Mouse (Mus musculus): ENCODE data around the gene Actr3.
"Not testable (repeated sequence)": the region's sequence is repeated elsewhere in the genome, so short reads cannot be mapped to it uniquely, and the experiment has no call there.

The Actr3 gene

DNA sequence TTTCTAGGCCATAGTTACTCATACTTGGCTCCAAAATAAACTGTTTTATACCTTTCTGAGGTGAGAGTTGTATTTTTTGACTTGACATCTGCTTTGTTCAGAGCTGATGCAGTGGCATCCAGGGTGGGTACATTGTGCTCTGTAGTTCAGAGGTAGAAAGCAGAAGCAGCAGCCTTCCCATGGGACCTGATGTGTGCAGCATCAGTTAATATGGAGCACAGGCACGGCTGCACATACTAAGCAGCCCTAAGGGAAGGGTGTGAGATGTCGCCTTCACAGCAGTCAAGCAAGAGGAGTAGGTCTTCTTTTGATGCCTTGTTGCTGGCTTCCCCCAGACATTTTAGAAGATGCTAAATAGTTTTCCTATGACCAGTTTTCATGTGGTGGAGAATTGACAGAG lies 3.3 kb upstream of the Actr3 start:
- DNase-seq (ENCODE audit: low read depth, low spot score): no peak

DNA sequence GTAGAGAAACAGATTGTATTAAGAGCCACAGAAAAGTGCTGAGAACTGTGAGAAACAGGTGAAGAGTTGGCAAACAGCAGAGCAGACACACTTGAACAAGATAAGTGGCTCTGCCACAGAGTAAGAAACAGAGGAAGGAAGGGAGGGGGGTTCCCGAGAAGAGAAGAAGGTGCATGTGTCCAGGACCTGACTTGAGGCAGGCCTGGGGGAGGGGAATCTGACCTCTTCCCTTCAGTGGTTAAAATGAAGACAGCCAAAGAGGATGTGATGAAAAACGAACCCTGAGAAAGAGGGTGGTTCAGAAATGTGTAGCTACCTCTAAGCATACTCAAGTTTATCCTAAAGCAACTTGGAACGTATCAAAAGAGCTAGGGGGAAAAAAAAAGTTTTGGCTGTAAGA lies 2.4 kb upstream of the Actr3 start:
- DNase-seq (ENCODE audit: low read depth, low spot score): no peak

- no peak for DNase-seq (ENCODE audit: low read depth, low spot score)
Observed at GRCm38 (mm10) chr1:125437161-125437560, 1.6 kb upstream of the Actr3 start.

DNA sequence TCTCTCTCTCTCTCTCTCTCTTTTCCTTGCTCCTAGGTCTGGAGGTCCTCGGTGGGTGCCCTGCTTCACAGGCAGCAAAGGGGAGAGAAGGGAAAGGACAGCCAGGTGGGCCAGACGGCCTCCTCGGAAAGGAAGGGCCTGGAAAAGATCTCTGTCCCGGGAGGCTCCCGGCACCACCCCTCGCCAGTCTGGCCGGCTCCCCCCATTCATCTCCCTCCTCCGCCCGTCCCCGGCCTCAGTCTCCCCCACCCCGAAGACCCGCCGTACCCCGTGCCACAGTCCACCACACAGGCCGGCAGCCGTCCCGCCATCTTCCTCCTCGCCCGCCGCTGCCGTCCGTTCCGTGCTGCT lies 534 bp downstream of the Actr3 start:
- DNase-seq (ENCODE audit: low read depth, low spot score): no peak

DNA sequence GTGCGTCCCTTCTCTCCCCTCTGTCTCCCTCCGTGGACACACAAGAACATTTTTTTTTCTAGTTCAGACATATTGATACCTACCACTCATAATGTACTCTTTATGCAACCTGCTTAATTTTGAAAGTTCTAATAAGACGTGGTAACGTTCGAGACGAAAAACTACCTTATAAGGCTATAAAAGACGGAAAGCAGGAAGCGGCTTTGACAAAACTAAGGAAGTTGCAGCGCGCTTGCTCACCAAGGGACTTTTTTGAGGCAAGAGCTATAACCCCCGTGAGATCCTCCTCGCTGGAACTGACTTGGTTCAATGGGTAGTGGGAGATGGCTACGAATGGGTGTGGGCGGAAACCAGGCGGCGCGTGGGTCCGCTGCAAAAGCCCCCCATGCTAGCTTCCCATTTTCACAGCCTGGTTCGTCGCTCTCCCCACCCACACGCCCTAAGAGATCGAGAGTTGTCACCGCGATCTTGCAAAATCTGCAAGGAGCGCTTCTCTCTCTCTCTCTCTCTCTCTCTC lies 984 bp downstream of the Actr3 start:
- peak; percentile 70 for DNase-seq (ENCODE audit: low read depth, low spot score)

DNA sequence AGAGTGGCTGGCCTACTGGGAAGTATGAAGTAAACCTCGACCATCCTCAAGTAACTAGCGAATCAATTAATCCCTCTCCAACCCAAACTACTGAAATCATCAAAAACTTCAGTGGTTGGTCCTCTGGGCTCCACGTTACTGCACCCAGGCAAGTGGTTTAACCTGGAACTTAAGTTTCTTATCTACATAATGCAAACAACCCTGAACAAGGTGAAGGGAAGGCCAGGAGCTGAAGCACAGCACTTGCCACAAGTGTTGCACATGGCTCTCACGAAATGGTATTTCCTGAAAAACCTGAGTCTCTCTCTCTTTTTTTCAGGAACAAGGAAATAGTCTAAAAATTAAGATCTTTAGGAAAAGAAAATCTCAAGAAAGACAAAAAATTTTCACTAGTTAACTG lies 4.2 kb downstream of the Actr3 start:
- no peak for DNase-seq (ENCODE audit: low read depth, low spot score)

DNA sequence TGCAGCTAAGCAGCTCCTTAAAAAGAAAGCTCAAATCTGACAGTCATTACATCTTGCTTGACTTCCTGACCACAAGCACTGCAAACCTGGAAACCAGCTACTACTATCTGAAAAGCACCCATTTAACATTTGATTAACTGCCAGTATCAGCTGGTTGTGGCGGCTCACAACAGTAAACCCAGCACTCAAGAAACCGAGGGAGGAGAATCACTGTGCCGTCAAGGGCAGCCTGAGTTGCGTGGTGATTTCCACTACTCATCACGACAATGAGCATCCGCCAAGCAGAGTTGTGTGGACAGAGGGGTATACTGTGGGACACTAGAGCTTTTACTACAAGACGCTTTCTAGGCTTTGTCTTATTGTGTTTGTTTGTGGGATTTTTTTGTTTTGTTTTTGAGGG lies 4.8 kb downstream of the Actr3 start:
- no peak for DNase-seq (ENCODE audit: low read depth, low spot score)

DNA sequence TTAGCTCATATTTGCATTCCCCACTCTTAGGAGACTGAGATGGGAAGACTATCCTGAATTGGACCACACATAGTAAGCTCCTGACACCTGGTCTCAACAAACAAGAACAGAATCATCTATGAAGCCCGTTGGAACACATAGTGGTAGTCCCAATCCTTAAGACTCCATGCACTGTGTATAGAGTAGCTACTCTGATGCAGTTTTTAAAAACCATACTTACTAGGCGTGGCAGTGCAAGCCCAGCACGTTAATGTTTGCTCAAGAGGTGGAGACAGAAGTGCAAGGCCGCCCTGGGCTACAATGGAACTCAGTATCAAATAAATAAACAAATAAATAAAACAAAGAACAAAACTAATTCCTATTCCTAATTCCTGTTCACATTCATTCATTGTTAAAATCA lies 5.5 kb downstream of the Actr3 start:
- DNase-seq (ENCODE audit: low read depth, low spot score): no peak

GRCm38 (mm10) chr1:125428315-125428714 lies 7.2 kb downstream of the Actr3 start:
- DNase-seq (ENCODE audit: low read depth, low spot score): peak; percentile 65

- no peak for DNase-seq (ENCODE audit: low read depth, low spot score)
Observed at GRCm38 (mm10) chr1:125426387-125427045, 9.0 kb downstream of the Actr3 start.

- peak; percentile 35 for DNase-seq (ENCODE audit: low read depth, low spot score)
Observed at GRCm38 (mm10) chr1:125419906-125420305, 15.6 kb downstream of the Actr3 start.

GRCm38 (mm10) chr1:125418732-125419131 lies 16.8 kb downstream of the Actr3 start:
- DNase-seq (ENCODE audit: low read depth, low spot score): no peak

DNA sequence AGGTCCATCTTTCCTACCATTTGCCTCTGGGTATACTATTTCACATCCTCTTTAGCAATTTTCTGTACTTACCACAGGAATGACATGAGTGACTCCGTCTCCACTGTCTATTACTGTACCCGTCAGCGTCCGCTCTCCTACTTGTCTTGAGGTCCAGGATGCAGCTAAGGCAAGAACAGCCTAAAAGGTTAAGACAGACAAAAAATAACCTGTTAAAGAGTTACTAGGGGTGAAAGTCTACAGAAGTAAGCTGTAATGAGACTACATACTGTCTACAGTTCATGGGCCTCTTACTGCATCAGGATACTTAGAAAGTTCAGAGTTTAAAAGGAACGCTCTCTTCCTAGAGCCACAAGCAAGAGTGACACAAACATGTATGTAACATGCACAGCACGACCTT lies 28.3 kb downstream of the Actr3 start:
- no peak for DNase-seq (ENCODE audit: low read depth, low spot score)

DNA sequence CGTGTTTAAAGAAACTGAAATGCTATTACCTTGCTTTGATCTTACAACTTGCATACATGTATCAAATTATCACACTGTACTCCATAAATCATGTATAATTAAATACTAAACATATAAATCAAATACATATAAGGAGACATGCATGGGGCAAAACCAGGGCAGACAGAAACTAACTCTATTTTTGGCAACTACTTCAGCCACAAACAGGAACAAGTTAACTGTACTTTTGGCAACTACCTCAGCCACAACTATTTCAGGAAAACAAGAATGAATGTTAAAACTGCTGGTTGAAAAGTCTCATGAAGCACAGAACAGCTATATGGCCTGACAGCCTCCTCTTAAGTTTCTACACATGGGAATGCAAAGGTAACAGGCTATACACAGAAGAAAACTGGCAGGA lies 40.1 kb downstream of the Actr3 start:
- DNase-seq (ENCODE audit: low read depth, low spot score): peak; percentile 30

DNA sequence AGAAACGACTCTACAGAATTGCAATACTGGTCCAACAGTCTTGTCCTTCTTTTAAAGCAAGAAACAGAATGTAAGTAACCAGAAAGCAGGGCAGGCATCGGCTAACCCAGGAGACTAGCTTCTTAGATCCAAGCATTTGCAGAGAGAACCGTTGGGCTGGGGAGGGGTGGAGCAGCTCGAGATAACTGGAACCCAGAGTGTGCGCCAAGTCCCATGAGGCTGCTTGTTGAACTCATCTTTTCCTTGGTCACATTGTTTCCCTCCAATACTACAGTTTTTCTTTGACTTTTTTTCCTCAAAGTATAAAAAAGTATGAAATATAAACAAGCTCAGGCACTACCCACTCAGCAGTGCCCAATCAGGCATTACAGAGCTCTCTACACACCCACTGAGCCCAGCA lies 42.2 kb downstream of the Actr3 start:
- DNase-seq (ENCODE audit: low read depth, low spot score): not testable (repeated sequence)

GRCm38 (mm10) chr1:125390065-125390754 lies 45.3 kb downstream of the Actr3 start:
- not testable (repeated sequence) for DNase-seq (ENCODE audit: low read depth, low spot score)

GRCm38 (mm10) chr1:125389634-125390033 lies 45.9 kb downstream of the Actr3 start:
- DNase-seq (ENCODE audit: low read depth, low spot score): peak; percentile 20

DNA sequence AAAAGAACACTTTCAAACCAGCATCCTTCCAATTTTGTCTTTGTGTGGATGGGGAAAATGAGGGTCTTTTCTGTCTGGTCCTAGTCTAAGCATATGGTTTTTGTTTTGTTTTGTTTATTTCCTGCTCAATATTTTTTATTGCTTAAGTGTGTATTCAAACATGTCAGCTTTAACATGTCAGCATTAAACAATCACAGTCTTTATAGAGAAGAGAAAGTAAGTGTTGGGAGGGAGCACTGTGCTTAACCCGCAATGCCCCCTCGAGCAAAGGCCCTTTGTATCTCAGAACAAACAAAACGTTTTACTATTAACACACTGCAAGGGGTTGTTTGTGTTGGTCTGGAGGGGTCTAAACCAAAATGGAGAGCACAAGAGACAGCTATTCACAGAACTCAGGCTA lies 47.2 kb downstream of the Actr3 start:
- DNase-seq (ENCODE audit: low read depth, low spot score): no peak

- no peak for DNase-seq (ENCODE audit: low read depth, low spot score)
Observed at GRCm38 (mm10) chr1:125386217-125386616, 49.3 kb downstream of the Actr3 start.

DNA sequence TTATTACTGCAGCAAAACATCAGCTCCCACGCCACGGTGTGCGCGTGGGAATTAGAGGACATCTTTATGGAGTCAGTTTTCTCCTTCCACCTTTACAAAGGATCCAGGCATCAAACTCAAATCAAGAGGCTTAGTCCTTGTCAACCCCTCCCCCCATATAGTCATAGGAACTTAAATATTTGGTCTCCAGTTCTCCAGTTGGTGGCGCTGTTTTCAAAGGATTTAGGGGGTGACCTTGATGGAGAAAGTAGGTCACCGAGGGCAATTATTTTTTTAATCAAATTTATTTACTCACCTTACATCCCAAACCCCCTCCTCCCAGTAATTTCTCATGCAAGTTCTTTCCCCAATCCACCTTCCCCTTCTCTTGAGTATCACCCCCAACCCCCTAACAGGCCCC lies 52.9 kb downstream of the Actr3 start:
- DNase-seq (ENCODE audit: low read depth, low spot score): no peak

DNA sequence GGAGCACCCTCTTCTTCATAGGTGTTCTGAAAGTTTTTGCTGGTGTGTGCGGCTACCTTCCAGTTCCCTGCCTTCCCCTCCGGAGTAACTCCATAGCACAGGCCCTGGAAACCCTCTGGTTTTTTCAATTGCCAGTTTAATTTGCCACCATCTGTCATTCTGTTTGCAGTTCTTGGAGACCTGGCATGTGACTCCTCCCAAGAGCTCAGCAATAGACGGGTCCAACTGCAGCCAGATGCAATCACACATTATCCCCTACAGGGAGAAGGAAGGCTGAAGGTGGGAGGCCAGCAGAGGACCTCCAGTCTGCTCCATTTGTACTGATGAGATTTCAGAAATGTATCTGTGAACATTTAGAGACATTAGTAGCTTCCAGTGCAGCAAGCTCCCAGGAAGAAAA lies 56.6 kb downstream of the Actr3 start:
- DNase-seq (ENCODE audit: low read depth, low spot score): no peak

DNA sequence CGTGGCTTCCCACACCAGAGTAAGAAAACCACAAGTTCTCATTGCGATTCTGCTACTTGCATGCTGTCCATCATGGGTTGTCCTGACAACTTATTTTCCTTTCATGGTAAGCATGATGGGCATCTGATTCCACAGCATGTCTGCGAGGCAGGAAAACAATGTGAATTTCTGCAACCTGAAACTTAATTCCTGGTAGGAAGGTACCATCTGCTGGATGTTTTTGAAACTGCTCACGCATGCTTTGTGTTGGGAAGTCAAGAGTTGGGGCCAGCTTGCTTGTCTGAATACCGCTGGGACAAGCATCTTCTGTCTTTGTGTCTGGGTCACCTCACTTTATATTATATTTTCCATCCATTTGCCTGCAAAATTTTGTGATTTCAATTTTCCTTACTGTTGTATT lies 62.7 kb downstream of the Actr3 start:
- DNase-seq (ENCODE audit: low read depth, low spot score): peak; percentile 23

GRCm38 (mm10) chr1:125370779-125371178 lies 64.7 kb downstream of the Actr3 start:
- peak; percentile 90 for DNase-seq (ENCODE audit: low read depth, low spot score)

Measured in 3T3-L1 (cell line).